Mouse (Mus musculus): ENCODE results near the gene Nf2.
"Not testable (repeated sequence)": the region's sequence is repeated elsewhere in the genome, so short reads cannot be mapped to it uniquely, and the experiment has no call there.

Gene Nf2

GRCm38 (mm10) chr11:4837342-4837741 lies 12.0 kb downstream of the Nf2 start:
- in situ Hi-C loops (cut with MboI, MseI) = no loop called here

- in situ Hi-C loops (cut with MboI, MseI) = no loop called here
These were observed 12.6 kb downstream of the Nf2 start for GRCm38 (mm10) chr11:4836755-4837154.

- in situ Hi-C loops (cut with MboI, MseI) = no loop called here
These were observed 13.9 kb downstream of the Nf2 start for GRCm38 (mm10) chr11:4835436-4835835.

GRCm38 (mm10) chr11:4833295-4833939 lies 15.9 kb downstream of the Nf2 start:
- in situ Hi-C loops (cut with MboI, MseI) = no loop called here

GRCm38 (mm10) chr11:4831066-4831465 lies 18.3 kb downstream of the Nf2 start:
- in situ Hi-C loops (cut with MboI, MseI) = no loop called here

GRCm38 (mm10) chr11:4827916-4828315 lies 21.4 kb downstream of the Nf2 start:
- in situ Hi-C loops (cut with MboI, MseI) = no loop called here

- in situ Hi-C loops (cut with MboI, MseI) = no loop called here
These were observed 22.0 kb downstream of the Nf2 start for GRCm38 (mm10) chr11:4827340-4827739.

- in situ Hi-C loops (cut with MboI, MseI) = no loop called here
These were observed 23.1 kb downstream of the Nf2 start for GRCm38 (mm10) chr11:4826152-4826778.

- in situ Hi-C loops (cut with MboI, MseI) = no loop called here
These were observed 25.6 kb downstream of the Nf2 start for GRCm38 (mm10) chr11:4823655-4824312.

GRCm38 (mm10) chr11:4822446-4822842 lies 26.9 kb downstream of the Nf2 start:
- in situ Hi-C loops (cut with MboI, MseI) = not testable (repeated sequence)

GRCm38 (mm10) chr11:4821492-4822445 lies 27.6 kb downstream of the Nf2 start:
- in situ Hi-C loops (cut with MboI, MseI) = no loop called here

GRCm38 (mm10) chr11:4814507-4815450 lies 34.6 kb downstream of the Nf2 start:
- in situ Hi-C loops (cut with MboI, MseI) = loop anchor here (10.0 kb wide), 1 partner anchor 600 kb away; no protein-coding TSS in a partner anchor

GRCm38 (mm10) chr11:4808311-4808710 lies 41.0 kb downstream of the Nf2 start:
- in situ Hi-C loops (cut with MboI, MseI) = no loop called here

GRCm38 (mm10) chr11:4806031-4806715 lies 43.2 kb downstream of the Nf2 start:
- in situ Hi-C loops (cut with MboI, MseI) = no loop called here

- in situ Hi-C loops (cut with MboI, MseI) = no loop called here
These were observed 44.3 kb downstream of the Nf2 start for GRCm38 (mm10) chr11:4804921-4805562.

- in situ Hi-C loops (cut with MboI, MseI) = no loop called here
These were observed 45.4 kb downstream of the Nf2 start for GRCm38 (mm10) chr11:4803951-4804350.

- in situ Hi-C loops (cut with MboI, MseI) = no loop called here
These were observed 45.9 kb downstream of the Nf2 start for GRCm38 (mm10) chr11:4803426-4803825.

GRCm38 (mm10) chr11:4803008-4803407 lies 46.3 kb downstream of the Nf2 start:
- in situ Hi-C loops (cut with MboI, MseI) = no loop called here

- in situ Hi-C loops (cut with MboI, MseI) = not testable (repeated sequence)
These were observed 46.9 kb downstream of the Nf2 start for GRCm38 (mm10) chr11:4802401-4802800.

- in situ Hi-C loops (cut with MboI, MseI) = no loop called here
These were observed 48.7 kb downstream of the Nf2 start for GRCm38 (mm10) chr11:4800654-4801053.
